Mouse (Mus musculus): Measurements from ENCODE around the gene Epha8.

Gene Epha8

GRCm38 (mm10) chr4:136956751-136957446, at the start of gene Epha8:
Gene Epha8 (minus strand): TSS chr4:136956816.
- no peak for DNase-seq (ENCODE audit: low read depth, low spot score)

DNA sequence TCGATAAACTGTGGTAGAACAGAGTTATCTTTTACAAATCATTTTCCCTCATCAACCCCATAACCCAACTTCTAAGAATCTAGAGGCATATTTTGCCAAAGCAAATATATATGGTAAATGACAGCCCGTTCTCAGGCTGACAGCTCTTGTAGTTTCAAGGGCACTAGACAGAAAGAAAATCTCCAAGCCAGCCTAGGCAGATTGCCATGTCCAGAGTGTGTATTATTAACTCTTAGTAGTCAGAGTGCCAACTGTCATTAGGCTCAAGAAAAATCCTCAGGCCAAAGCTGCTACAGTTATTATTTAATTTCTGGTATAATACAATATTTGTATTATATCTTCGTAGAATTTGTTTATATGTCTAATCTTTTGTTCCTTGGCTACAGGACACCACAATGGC, 45.2 kb upstream of the Epha8 start:
- no peak for DNase-seq (ENCODE audit: low read depth, low spot score)

GRCm38 (mm10) chr4:137001020-137001419, 44.4 kb upstream of the Epha8 start:
- DNase-seq (ENCODE audit: low read depth, low spot score), result no peak

GRCm38 (mm10) chr4:136998371-136998770, 41.8 kb upstream of the Epha8 start:
- no peak for DNase-seq (ENCODE audit: low read depth, low spot score)

DNA sequence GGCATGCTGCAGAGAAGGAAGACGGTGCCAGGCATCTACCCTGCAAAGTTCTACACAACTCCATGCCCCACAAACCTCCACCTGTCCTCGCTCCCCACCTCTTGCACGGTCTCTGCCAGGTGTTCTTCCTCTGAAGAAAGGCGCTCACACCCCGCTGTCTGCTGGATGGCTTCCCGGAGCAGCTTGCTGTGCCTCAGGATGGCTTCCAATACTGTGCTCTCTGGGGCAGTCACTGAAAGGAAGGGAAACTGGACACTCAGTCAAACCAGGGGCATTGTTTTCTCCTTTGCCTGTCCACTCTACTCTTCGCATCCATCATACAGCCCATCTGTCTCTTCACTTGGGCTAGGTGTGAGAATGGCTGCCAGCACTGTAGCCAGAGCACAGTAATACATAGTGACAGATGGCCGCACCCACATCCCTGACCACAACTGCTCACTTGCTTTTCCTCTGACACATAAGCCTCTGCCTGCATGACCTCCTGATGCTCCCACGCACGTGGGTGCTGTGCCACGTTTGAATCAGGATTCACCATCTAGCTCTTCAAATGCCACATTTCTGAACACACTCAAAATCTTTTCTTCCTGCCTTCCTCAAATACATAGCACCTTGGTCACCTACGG, 41.2 kb upstream of the Epha8 start:
- DNase-seq (ENCODE audit: low read depth, low spot score), result no peak

- no peak for DNase-seq (ENCODE audit: low read depth, low spot score)
Measured at GRCm38 (mm10) chr4:136996933-136997332, 40.3 kb upstream of the Epha8 start.

GRCm38 (mm10) chr4:136995361-136995760, 38.7 kb upstream of the Epha8 start:
- no peak for DNase-seq (ENCODE audit: low read depth, low spot score)

DNA sequence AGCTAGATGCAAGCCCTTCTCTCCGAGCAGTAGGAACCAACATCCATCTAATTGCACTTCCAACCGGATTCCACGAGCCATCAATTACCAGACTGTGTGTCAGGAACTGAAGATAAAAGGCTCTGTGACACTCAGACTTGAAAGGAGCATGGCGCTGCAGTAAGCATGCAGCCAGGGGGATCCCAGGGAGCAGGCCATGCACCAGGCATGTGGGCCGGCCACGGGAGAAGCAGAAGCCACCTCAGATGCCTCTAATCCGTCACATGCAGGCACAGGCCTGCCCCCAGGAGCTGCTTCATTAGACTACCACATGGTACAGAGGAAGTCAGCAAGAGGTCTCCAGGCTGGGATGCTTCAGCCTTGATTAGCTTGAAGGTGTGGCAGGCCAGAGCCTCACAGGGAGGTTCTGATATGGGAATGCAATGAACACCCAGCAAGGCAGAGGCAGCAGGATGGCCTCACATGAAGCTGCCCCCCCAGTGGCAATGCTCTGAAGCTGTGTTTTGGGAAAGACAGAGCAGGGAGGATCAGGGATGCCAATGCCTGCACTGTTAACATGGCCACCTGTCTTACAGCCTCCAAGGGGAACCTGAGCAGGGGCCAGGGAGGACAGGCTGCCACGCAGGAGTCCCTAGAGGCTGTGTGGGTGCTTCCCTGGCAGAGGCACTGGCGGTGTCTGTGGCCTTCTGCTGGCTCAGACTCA, 25.5 kb upstream of the Epha8 start:
- DNase-seq (ENCODE audit: low read depth, low spot score), result no peak

- DNase-seq (ENCODE audit: low read depth, low spot score), result no peak
Measured at GRCm38 (mm10) chr4:136981347-136981746, 24.7 kb upstream of the Epha8 start.

GRCm38 (mm10) chr4:136980921-136981320, 24.3 kb upstream of the Epha8 start:
- DNase-seq (ENCODE audit: low read depth, low spot score), result no peak

GRCm38 (mm10) chr4:136977244-136977643, 20.6 kb upstream of the Epha8 start:
- DNase-seq (ENCODE audit: low read depth, low spot score), result no peak

- no peak for DNase-seq (ENCODE audit: low read depth, low spot score)
Measured at GRCm38 (mm10) chr4:136970939-136971338, 14.3 kb upstream of the Epha8 start.

DNA sequence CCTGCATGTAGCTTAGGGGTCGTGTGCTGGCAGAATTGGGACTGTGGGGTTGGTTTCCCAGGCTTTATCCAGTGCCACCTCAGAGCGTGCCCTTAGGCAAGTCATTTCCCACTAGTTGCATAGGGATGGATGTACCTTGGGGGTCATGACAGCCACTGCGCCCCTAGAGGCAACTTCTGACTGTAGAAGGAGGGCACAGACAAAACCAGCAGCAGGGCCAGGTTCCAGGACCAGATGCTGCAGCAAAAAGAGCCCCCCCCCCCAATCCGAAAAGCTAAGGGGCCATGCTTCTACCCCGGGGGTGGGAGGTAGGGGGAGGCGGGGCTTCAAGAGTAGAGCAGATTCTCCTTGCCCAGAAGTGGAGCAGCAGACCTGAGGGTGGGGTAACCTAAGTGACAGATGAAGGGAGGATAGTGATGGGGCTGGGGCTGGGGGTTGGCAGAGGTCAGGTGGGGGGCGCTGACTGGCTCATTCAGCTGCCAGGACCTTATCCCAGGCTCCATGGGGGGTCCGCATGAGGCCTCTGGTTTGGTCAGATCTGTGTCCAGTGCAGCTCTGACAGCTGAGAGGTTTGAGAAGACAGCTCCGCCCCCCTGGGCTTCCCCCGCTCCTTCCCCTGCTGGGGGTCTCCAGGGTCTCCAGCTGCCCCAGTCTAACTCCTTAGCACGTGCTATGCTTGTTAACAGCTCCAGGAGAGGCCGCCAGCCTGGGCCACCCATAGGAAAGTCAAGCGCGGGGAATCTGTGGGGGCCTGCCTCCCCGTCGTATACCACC, 13.1 kb upstream of the Epha8 start:
- no peak for DNase-seq (ENCODE audit: low read depth, low spot score)

- DNase-seq (ENCODE audit: low read depth, low spot score), result no peak
Measured at GRCm38 (mm10) chr4:136969096-136969495, 12.5 kb upstream of the Epha8 start.

GRCm38 (mm10) chr4:136967511-136967910, 10.9 kb upstream of the Epha8 start:
- DNase-seq (ENCODE audit: low read depth, low spot score), result no peak

- DNase-seq (ENCODE audit: low read depth, low spot score), result no peak
Measured at GRCm38 (mm10) chr4:136966493-136967390, 10.1 kb upstream of the Epha8 start.

DNA sequence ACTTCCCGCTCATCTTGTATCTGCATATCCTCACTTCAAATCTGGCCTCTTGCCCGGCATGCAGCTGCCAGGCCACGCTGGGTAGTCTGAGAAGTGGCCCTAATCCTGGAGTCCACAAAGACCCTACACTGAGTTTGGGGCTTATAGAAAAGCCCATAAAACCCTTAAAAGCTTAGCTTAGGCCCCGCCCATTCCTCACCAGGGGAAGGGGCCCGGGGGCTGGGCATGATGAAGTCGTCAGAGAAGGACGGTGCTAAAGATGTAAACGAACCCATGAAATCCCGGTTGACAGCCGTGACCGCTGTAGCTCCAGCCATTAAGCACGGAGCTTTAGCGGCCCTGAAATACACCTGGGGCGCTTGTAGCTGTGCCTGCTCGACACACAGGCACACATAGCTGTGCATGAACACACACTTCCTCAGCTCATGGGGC, 8.4 kb upstream of the Epha8 start:
- DNase-seq (ENCODE audit: low read depth, low spot score), result no peak

DNA sequence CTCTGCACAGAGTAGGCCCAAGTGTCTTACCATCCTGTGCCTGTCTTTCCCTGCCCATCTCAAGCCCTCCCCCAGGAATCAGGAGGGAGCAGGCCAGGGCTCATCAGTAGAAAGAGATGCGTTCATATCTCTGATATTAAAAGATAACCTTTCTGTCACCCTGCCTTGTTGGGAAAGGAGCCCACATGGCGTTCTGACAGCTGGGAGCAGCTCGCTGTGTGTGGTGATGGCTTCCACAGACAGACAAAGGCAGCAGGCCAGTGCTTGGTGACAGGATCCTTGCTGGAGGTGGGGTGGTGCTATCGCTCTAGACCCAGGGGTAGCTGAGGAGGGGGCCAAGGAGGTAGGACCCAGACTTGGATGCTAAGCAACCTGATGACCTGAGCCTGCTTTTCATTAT, 5.8 kb upstream of the Epha8 start:
- DNase-seq (ENCODE audit: low read depth, low spot score), result no peak

GRCm38 (mm10) chr4:136961642-136962285, 5.1 kb upstream of the Epha8 start:
- DNase-seq (ENCODE audit: low read depth, low spot score), result no peak

DNA sequence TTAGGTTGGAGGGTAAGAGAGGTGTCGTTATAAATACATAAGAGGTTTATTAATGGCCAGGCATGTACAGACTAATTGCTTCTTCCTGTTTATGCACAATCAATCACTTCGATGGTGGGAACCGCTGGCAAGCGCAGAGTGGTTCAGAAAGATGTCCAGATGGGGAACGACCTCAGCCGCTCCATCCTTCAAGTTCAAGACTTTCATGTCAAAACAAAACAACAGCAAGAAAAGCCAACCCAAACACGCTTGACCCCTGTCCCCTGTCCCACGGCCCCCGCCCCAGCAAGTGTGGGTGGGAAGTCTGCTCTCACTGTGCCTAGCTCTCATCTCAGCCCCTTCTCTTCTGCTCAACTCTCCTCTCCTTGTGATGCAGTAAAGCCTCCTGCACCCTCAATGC, 4.0 kb upstream of the Epha8 start:
- no peak for DNase-seq (ENCODE audit: low read depth, low spot score)

- no peak for DNase-seq (ENCODE audit: low read depth, low spot score)
Measured at GRCm38 (mm10) chr4:136960068-136960467, 3.5 kb upstream of the Epha8 start.
